Mouse (Mus musculus): ENCODE data around the gene Junb. TPM values are rescaled to one million over a fixed set of nuclear protein-coding genes. Genes with fewer than 3 reads are reported as not detected.

Junb gene
- polyA plus RNA-seq, 1 experiment from 2014 or later = 6.5 TPM

GRCm38 (mm10) chr8:85011242-85011641 is 32.7 kb upstream of the Junb start:
- no peak overlapping the region for H3K4me2 ChIP-seq (replicated peaks)
- ATAC-seq (ENCODE audit: low FRiP score, low read depth) = no peak
- WGBS = 20% methylated on average over 28 of the region's 28 CpGs
- no peaks in the 10 kb centered on the region for H3K9me3 ChIP-seq
- H3K4me1 ChIP-seq = peaks cover 5% of the 10 kb centered on the region
- H3K9ac ChIP-seq (replicated peaks) = no peak overlapping the region
- H3K27me3 ChIP-seq = peaks cover 75% of the 10 kb centered on the region
- no peak overlapping the region for H3K27ac ChIP-seq (replicated peaks)
- no peak overlapping the region for H3K4me3 ChIP-seq
- H3K36me3 ChIP-seq = no peaks in the 10 kb centered on the region

DNA sequence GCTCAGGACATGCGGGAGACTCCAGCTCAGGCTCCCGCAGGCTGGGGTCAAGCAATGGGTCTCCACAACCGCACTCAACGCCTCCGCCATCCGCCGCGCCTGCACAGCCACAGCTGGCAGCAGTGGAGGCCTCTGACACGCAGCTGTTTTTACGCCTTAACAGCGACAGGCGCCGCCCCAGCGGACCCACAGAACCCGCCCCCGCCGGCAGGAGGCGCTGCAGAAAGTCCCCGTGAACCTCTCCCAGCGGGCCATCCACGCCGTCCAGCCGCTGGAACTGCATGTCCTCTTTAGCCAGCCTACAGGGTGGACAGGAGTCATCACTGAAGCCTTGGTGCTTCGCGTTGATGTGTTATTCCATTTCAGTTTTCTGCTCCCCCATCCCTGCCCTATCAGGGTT is 29.2 kb upstream of the Junb start:
- H3K4me1 ChIP-seq = no peaks in the 10 kb centered on the region
- no peak for ATAC-seq (ENCODE audit: low FRiP score, low read depth)
- WGBS = 17% methylated on average over 25 of the region's 25 CpGs
- H3K27ac ChIP-seq (replicated peaks) = no peak overlapping the region
- no peak overlapping the region for H3K9ac ChIP-seq (replicated peaks)
- H3K27me3 ChIP-seq = peaks cover 47% of the 10 kb centered on the region
- H3K4me3 ChIP-seq = no peak overlapping the region
- H3K9me3 ChIP-seq = no peaks in the 10 kb centered on the region
- H3K4me2 ChIP-seq (replicated peaks) = no peak overlapping the region
- 0 out of 2 replicates have a peak, but pooled peaks cover 2% of the 10 kb centered on the region for H3K36me3 ChIP-seq

- peak; percentile 82 for ATAC-seq (ENCODE audit: low FRiP score, low read depth)
- peaks cover 30% of the 10 kb centered on the region for H3K27me3 ChIP-seq
- H3K9ac ChIP-seq (replicated peaks) = 0 out of 2 replicates have a peak overlapping the region, but pooled peaks have one; percentile 15
- peak overlapping the region; percentile 12 for H3K4me3 ChIP-seq
- WGBS = 3% methylated on average over 19 of the region's 19 CpGs
- no peaks in the 10 kb centered on the region for H3K9me3 ChIP-seq
- H3K36me3 ChIP-seq = 0 out of 2 replicates have a peak, but pooled peaks cover 4% of the 10 kb centered on the region
- peaks cover 19% of the 10 kb centered on the region for H3K4me1 ChIP-seq
- H3K27ac ChIP-seq (replicated peaks) = 0 out of 2 replicates have a peak overlapping the region, but pooled peaks have one; percentile 35
- H3K4me2 ChIP-seq (replicated peaks) = peak overlapping the region; percentile 43
Measured at GRCm38 (mm10) chr8:84997649-84998295, 19.3 kb upstream of the Junb start.

DNA sequence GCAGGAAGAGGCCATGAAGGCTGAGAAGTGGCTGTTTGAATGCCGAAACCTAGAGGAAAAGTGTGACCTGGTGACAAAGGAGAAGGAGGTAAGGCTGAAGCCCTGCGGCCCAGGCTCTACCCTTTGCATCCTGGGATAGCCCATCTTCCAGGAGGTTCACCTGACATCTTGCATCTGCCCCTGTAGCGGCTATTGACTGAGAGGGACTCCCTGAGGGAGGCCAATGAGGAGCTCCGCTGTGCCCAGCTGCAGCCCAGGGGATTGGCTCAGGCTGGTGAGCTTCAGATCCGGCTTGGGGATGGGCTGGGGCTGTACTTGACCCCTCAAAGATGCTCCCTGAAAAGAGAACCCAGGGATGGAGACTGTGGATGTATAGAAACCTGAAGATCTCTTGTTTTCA is 18.5 kb upstream of the Junb start:
- Histone ChIP-seq H3K4me1 (peaks cover 19% of the 10 kb centered on the region), H3K36me3 (no peaks in the 10 kb centered on the region), H3K4me3 (no peak overlapping the region), H3K4me2 (replicated peaks) (no peak overlapping the region), H3K27me3 (peaks cover 30% of the 10 kb centered on the region), H3K9me3 (no peaks in the 10 kb centered on the region), H3K9ac (replicated peaks) (no peak overlapping the region), H3K27ac (replicated peaks) (no peak overlapping the region)
- 78% methylated on average over 5 of the region's 5 CpGs for WGBS
- ATAC-seq (ENCODE audit: low FRiP score, low read depth) = no peak

- no peaks in the 10 kb centered on the region for H3K9me3 ChIP-seq
- H3K9ac ChIP-seq (replicated peaks) = no peak overlapping the region
- peaks cover 30% of the 10 kb centered on the region for H3K27me3 ChIP-seq
- no peaks in the 10 kb centered on the region for H3K36me3 ChIP-seq
- no peak for ATAC-seq (ENCODE audit: low FRiP score, low read depth)
- no peak overlapping the region for H3K4me3 ChIP-seq
- WGBS = 22% methylated on average over 25 of the region's 25 CpGs
- H3K4me2 ChIP-seq (replicated peaks) = 0 out of 2 replicates have a peak overlapping the region, but pooled peaks have one; percentile 13
- no peak overlapping the region; the same call in 1 of the 2 replicates for H3K27ac ChIP-seq (replicated peaks)
- peaks cover 25% of the 10 kb centered on the region for H3K4me1 ChIP-seq
Measured at GRCm38 (mm10) chr8:84995680-84996079, 17.2 kb upstream of the Junb start.

DNA sequence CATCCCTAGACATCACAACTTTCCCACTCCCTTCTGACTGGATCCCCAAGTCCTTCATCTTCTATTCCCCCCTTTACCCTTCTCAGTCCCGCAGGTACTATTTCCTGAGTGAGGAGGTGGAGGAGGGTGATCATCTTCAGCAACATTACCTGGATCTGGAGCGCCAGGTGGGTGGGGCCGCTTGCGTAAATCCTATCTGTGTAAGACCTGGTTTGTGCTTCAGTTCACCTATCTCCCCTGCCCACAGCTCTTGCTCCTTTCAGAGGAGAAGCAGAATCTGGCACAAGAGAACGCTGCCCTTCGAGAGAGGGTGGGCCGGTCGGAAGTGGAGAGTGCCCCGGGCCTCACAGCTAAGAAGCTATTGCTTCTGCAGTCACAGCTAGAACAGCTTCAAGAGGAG is 15.9 kb upstream of the Junb start:
- no peaks in the 10 kb centered on the region for H3K9me3 ChIP-seq
- no peak overlapping the region for H3K9ac ChIP-seq (replicated peaks)
- no peaks in the 10 kb centered on the region for H3K36me3 ChIP-seq
- no peak for ATAC-seq (ENCODE audit: low FRiP score, low read depth)
- H3K4me2 ChIP-seq (replicated peaks) = no peak overlapping the region
- 95% methylated on average over 9 of the region's 9 CpGs for WGBS
- H3K4me3 ChIP-seq = no peak overlapping the region
- H3K4me1 ChIP-seq = peaks cover 32% of the 10 kb centered on the region
- no peak overlapping the region for H3K27ac ChIP-seq (replicated peaks)
- peaks cover 31% of the 10 kb centered on the region for H3K27me3 ChIP-seq

- 4% methylated on average over 15 of the region's 15 CpGs for WGBS
- peak overlapping the region; percentile 65; the same call in 1 of the 2 replicates for H3K27ac ChIP-seq (replicated peaks)
- peak overlapping the region; percentile 75 for H3K9ac ChIP-seq (replicated peaks)
- ATAC-seq (ENCODE audit: low FRiP score, low read depth) = peak; percentile 35
- H3K4me1 ChIP-seq = peaks cover 28% of the 10 kb centered on the region
- peak overlapping the region; percentile 92 for H3K4me2 ChIP-seq (replicated peaks)
- H3K9me3 ChIP-seq = no peaks in the 10 kb centered on the region
- H3K36me3 ChIP-seq = no peaks in the 10 kb centered on the region
- peak overlapping the region; percentile 59 for H3K4me3 ChIP-seq
- H3K27me3 ChIP-seq = peaks cover 62% of the 10 kb centered on the region
Measured at GRCm38 (mm10) chr8:84990836-84991235, 12.3 kb upstream of the Junb start.

DNA sequence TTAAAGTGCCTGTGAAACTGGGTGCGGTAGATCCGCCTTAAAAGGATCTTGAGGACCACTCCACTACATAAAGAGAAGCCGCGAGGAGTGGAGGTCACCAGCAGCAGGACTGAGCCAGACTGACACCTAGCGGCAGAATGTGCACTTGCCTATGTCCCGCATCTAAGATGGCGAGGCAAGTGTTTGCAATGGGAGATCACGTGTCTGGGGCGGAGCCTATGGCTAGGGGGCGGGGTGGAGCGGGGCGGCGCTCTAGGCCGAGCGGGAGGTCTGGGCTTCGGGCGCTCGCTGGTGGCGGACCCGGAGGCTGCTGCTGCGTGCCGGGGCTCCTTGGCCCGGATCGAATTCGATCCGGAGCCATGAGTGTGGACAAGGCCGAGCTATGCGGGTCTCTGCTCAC is 11.8 kb upstream of the Junb start, which contains the start of gene Hook2:
Gene Hook2 (plus strand): TSS at position 255 of the 400 bp plus-strand sequence.
- WGBS = under 1% methylated on average over 28 of the region's 28 CpGs
- Histone ChIP-seq H3K4me2 (replicated peaks) (peak within 1 kb of the TSS; percentile 92), H3K4me1 (peaks cover 28% of the 10 kb centered on the region), H3K4me3 (peak within 1 kb of the TSS; percentile 59), H3K9ac (replicated peaks) (peak within 1 kb of the TSS; percentile 75), H3K27ac (replicated peaks) (peak within 1 kb of the TSS; percentile 65), H3K36me3 (no peaks in the 10 kb centered on the region), H3K27me3 (peaks cover 63% of the 10 kb centered on the region), H3K9me3 (no peaks in the 10 kb centered on the region)
- peak; percentile 92 for ATAC-seq (ENCODE audit: low FRiP score, low read depth)

- Histone ChIP-seq H3K9ac (replicated peaks) (peak overlapping the region; percentile 68), H3K4me1 (peaks cover 33% of the 10 kb centered on the region), H3K36me3 (no peaks in the 10 kb centered on the region), H3K4me3 (peak overlapping the region; percentile 59), H3K9me3 (no peaks in the 10 kb centered on the region), H3K27ac (replicated peaks) (peak overlapping the region; percentile 65), H3K27me3 (peaks cover 62% of the 10 kb centered on the region), H3K4me2 (replicated peaks) (peak overlapping the region; percentile 92)
- WGBS = under 1% methylated on average over 15 of the region's 15 CpGs
- ATAC-seq (ENCODE audit: low FRiP score, low read depth) = peak; percentile 31
Measured at GRCm38 (mm10) chr8:84989810-84990209, 11.3 kb upstream of the Junb start.

- Histone ChIP-seq H3K27me3 (peaks cover 62% of the 10 kb centered on the region), H3K27ac (replicated peaks) (no peak overlapping the region), H3K9ac (replicated peaks) (no peak overlapping the region), H3K36me3 (no peaks in the 10 kb centered on the region), H3K4me2 (replicated peaks) (0 out of 2 replicates have a peak overlapping the region, but pooled peaks have one; percentile 92), H3K4me3 (no peak overlapping the region), H3K9me3 (no peaks in the 10 kb centered on the region), H3K4me1 (peaks cover 37% of the 10 kb centered on the region)
- 12% methylated on average over 14 of the region's 15 CpGs for WGBS
- ATAC-seq (ENCODE audit: low FRiP score, low read depth) = no peak
Measured at GRCm38 (mm10) chr8:84989311-84989731, 10.8 kb upstream of the Junb start.

GRCm38 (mm10) chr8:84987903-84988302 is 9.4 kb upstream of the Junb start:
- 64% methylated on average over 2 of the region's 2 CpGs for WGBS
- no peak overlapping the region for H3K9ac ChIP-seq (replicated peaks)
- no peak overlapping the region for H3K27ac ChIP-seq (replicated peaks)
- H3K4me3 ChIP-seq = no peak overlapping the region
- no peaks in the 10 kb centered on the region for H3K9me3 ChIP-seq
- peaks cover 63% of the 10 kb centered on the region for H3K27me3 ChIP-seq
- H3K4me1 ChIP-seq = peaks cover 37% of the 10 kb centered on the region
- no peak overlapping the region for H3K4me2 ChIP-seq (replicated peaks)
- no peaks in the 10 kb centered on the region for H3K36me3 ChIP-seq
- no peak for ATAC-seq (ENCODE audit: low FRiP score, low read depth)

DNA sequence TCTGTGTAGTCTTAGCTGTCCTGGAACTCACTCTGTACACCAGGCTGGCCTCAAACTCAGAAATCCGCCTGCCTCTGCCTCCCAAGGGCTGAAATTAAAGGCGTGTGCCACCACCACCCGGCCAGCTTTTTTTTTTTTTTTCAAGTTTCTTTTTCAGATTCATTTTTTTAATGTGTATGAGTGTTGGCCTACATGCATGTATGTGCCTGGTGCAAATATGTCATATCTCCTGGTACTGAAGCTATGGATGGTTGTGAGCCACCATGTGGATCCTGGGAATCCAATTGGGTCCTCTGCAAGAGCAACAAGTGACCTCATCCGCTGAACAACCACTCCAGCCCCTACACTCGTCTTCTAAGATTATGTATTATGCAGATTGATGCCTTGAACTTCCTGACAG is 8.9 kb upstream of the Junb start:
- H3K4me2 ChIP-seq (replicated peaks) = no peak overlapping the region
- 88% methylated on average over 5 of the region's 5 CpGs for WGBS
- H3K27me3 ChIP-seq = peaks cover 69% of the 10 kb centered on the region
- no peak for ATAC-seq (ENCODE audit: low FRiP score, low read depth)
- H3K9me3 ChIP-seq = no peaks in the 10 kb centered on the region
- H3K27ac ChIP-seq (replicated peaks) = no peak overlapping the region
- H3K4me3 ChIP-seq = no peak overlapping the region
- H3K9ac ChIP-seq (replicated peaks) = no peak overlapping the region
- H3K4me1 ChIP-seq = peaks cover 37% of the 10 kb centered on the region
- no peaks in the 10 kb centered on the region for H3K36me3 ChIP-seq

All from midbrain, embryonic 12.5 days (tissue).